Mouse (Mus musculus) brown adipose tissue, adult 24 weeks (tissue): ENCODE data around the gene Slc4a10. TPM values are rescaled to one million over a fixed set of nuclear protein-coding genes. Genes with fewer than 3 reads are reported as not detected.
"Not testable (repeated sequence)": the region's sequence is repeated elsewhere in the genome, so short reads cannot be mapped to it uniquely, and the experiment has no call there.

ENCODE experiments used
- H3K27ac ChIP-seq: fragments of 200-500 bp; replicated peaks from 2 replicates; pipeline ENCODE4 v1.5.1; 2012; ENCODE audit warnings: low read depth, mild to moderate bottlenecking, low read length
- H3K4me1 ChIP-seq: fragments of 200-500 bp; 2 replicates; pipeline ENCODE4 v1.6.1; 2012; ENCODE audit warnings: low read length, mixed read lengths; ENCODE audit not compliant: control insufficient read depth, insufficient read depth, insufficient read length
- H3K4me3 ChIP-seq: fragments of 200-500 bp; 2 replicates; pipeline ENCODE4 v1.5.1; 2012; ENCODE audit warnings: low read depth, mild to moderate bottlenecking, low read length, moderate library complexity; ENCODE audit not compliant: insufficient read depth
- polyA plus RNA-seq: library from polyadenylated mRNA; stranded (reverse); fragments of >200 nt; gene quantifications from 2 replicates; pipeline ENCODE4 v1.2.4, GENCODE M21; 2012; ENCODE audit not compliant: missing spikeins, insufficient read depth, insufficient read length

Gene Slc4a10
- not detected in 2 replicates for polyA plus RNA-seq

- Histone ChIP-seq H3K4me3 (no peak within 1 kb of the TSS), H3K27ac (no peak within 1 kb of the TSS), H3K4me1 (no peaks in the 10 kb centered on the region)
These were observed at the start of gene Slc4a10 for GRCm38 (mm10) chr2:62046421-62046845. Gene Slc4a10, plus strand, starts transcription at chr2:62046462.

GRCm38 (mm10) chr2:62001251-62001650, 45.0 kb upstream of the Slc4a10 start:
- not testable (repeated sequence) for H3K4me3 ChIP-seq, H3K4me1 ChIP-seq, H3K27ac ChIP-seq

- H3K4me3 ChIP-seq = no peak overlapping the region
- no peaks in the 10 kb centered on the region for H3K4me1 ChIP-seq
- no peak overlapping the region for H3K27ac ChIP-seq
These were observed 28.1 kb upstream of the Slc4a10 start for GRCm38 (mm10) chr2:62018209-62018608.

- Histone ChIP-seq H3K4me1 (no peaks in the 10 kb centered on the region), H3K27ac (no peak overlapping the region), H3K4me3 (no peak overlapping the region)
These were observed 720 bp downstream of the Slc4a10 start for GRCm38 (mm10) chr2:62046861-62047503.

GRCm38 (mm10) chr2:62047504-62048005, 1.3 kb downstream of the Slc4a10 start:
- Histone ChIP-seq H3K4me3 (no peak overlapping the region), H3K4me1 (no peaks in the 10 kb centered on the region), H3K27ac (no peak overlapping the region)

GRCm38 (mm10) chr2:62048116-62048515, 1.9 kb downstream of the Slc4a10 start:
- H3K4me1 ChIP-seq = no peaks in the 10 kb centered on the region
- H3K27ac ChIP-seq = no peak overlapping the region
- H3K4me3 ChIP-seq = no peak overlapping the region

GRCm38 (mm10) chr2:62076512-62076911, 30.2 kb downstream of the Slc4a10 start:
- Histone ChIP-seq H3K27ac (no peak overlapping the region), H3K4me3 (no peak overlapping the region), H3K4me1 (no peaks in the 10 kb centered on the region)

- Histone ChIP-seq H3K27ac (no peak overlapping the region), H3K4me3 (no peak overlapping the region)
These were observed 41.3 kb downstream of the Slc4a10 start for GRCm38 (mm10) chr2:62087566-62087965.

GRCm38 (mm10) chr2:62088715-62089114, 42.5 kb downstream of the Slc4a10 start:
- H3K27ac ChIP-seq = no peak overlapping the region
- no peak overlapping the region for H3K4me3 ChIP-seq
- H3K4me1 ChIP-seq = no peaks in the 10 kb centered on the region

More at GRCm38 (mm10) chr2:62087566-62087965, 41.3 kb downstream of the Slc4a10 start:
- no peaks in the 10 kb centered on the region for H3K4me1 ChIP-seq

GRCm38 (mm10) chr2:62089208-62089607, 42.9 kb downstream of the Slc4a10 start:
- no peak overlapping the region for H3K27ac ChIP-seq
- no peaks in the 10 kb centered on the region for H3K4me1 ChIP-seq

GRCm38 (mm10) chr2:62100526-62100925, 54.3 kb downstream of the Slc4a10 start:
- H3K4me1 ChIP-seq = no peaks in the 10 kb centered on the region
- no peak overlapping the region for H3K27ac ChIP-seq
- no peak overlapping the region for H3K4me3 ChIP-seq

More at GRCm38 (mm10) chr2:62089208-62089607, 42.9 kb downstream of the Slc4a10 start:
- no peak overlapping the region for H3K4me3 ChIP-seq

- Histone ChIP-seq H3K4me3 (no peak overlapping the region), H3K4me1 (no peaks in the 10 kb centered on the region), H3K27ac (no peak overlapping the region)
These were observed 69.1 kb downstream of the Slc4a10 start for GRCm38 (mm10) chr2:62115346-62115745.

- Histone ChIP-seq H3K4me1 (no peaks in the 10 kb centered on the region), H3K27ac (no peak overlapping the region), H3K4me3 (no peak overlapping the region)
These were observed 83.7 kb downstream of the Slc4a10 start for GRCm38 (mm10) chr2:62129975-62130374.

GRCm38 (mm10) chr2:62134911-62135310, 88.6 kb downstream of the Slc4a10 start:
- H3K4me3 ChIP-seq = no peak overlapping the region
- no peaks in the 10 kb centered on the region for H3K4me1 ChIP-seq
- no peak overlapping the region for H3K27ac ChIP-seq

GRCm38 (mm10) chr2:62147636-62148035, 101.4 kb downstream of the Slc4a10 start:
- Histone ChIP-seq H3K4me3 (no peak overlapping the region), H3K27ac (no peak overlapping the region), H3K4me1 (no peaks in the 10 kb centered on the region)

- no peaks in the 10 kb centered on the region for H3K4me1 ChIP-seq
- no peak overlapping the region for H3K4me3 ChIP-seq
- no peak overlapping the region for H3K27ac ChIP-seq
These were observed 103.2 kb downstream of the Slc4a10 start for GRCm38 (mm10) chr2:62149421-62149820.
